Mouse (Mus musculus) natural killer cell, adult 2 months (primary cell): ENCODE results near the gene Snrpd3.
"Not testable (repeated sequence)": the region's sequence is repeated elsewhere in the genome, so short reads cannot be mapped to it uniquely, and the experiment has no call there.

Experiments
- DNase-seq, 2 experiments: peaks; one replicate each; pipeline ENCODE4 v3.0.0; 2022; ENCODE audit warnings: low spot score in 2 of 2

Gene Snrpd3

DNA sequence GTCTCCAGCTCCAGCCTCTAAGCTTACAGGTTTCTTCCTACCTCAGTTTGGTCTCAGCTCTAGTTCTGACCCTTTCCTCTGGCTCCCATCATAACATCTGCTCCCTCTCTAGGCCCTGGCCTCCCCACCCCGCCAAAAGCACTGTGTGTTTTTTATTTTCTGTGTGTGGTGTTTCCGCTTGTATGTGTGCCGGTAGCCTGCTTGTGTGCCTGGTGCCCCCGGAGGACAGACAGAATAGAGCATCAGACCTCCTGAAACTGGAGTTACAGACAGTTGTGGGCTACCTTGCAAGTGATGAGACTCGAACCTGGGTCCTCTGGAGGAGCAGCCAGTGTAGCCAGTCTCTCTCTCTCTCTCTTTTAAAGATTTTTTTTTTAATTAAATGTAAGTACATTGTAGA, 49.0 kb downstream of the Snrpd3 start:
- peak; percentile 24 to 28 for DNase-seq

DNA sequence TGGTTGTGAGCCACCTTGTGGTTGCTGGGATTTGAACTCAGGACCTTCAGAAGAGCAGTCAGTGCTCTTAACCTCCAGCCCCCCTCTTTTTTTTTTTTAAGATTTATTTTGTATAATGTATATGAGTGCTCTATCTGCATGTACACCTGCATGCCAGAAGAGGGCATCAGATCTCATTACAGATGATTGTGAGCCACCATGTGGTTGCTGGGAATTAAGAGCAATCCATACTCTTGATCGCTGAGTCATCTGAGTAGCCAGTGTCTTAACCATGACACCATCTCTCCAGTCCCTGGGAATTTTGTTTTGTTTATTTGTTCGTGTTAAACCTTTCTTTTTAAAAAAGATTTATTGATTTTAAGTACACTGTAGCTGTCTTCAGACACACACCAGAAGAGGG, 49.4 kb downstream of the Snrpd3 start:
- DNase-seq: not testable (repeated sequence)

DNA sequence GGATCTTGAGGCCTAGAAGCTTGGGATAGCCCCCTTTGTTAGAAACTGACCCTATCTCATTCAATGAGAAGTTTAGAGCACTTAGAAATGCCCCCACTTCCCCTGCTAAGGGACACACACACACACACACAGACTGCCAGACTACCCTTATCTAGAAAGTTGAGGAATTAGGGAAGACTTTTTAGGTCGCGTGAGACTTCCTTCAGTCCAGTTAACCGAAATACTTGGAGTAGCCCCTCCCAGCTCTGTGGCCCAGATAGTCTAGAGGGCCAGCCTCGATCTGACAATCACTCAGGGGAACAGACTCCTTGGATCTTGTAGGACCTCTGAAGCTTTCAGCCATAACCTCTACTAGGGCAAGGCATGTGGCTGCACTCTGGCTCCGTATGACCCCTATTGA, 50.7 kb downstream of the Snrpd3 start:
- no peak for DNase-seq

DNA sequence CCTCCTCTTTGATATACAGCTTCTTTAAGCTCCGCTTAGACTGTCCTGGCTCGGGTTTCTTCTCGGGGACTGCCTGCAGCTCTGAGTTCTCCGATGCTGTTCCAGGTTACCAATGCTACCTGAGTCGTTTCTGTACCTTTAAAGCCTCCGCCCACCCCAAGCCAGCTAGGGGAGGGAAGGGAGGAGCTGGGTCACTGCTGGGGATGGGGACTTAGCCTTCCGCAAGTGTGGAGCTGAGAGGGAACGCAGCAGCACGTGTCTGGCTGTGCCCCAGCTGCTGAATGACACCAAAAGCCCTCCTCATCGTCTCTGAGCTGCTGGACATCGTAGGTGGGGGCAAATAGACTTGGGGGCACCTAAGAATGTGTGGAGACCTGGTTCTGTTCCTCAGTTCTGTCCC, 51.1 kb downstream of the Snrpd3 start:
- no peak for DNase-seq

DNA sequence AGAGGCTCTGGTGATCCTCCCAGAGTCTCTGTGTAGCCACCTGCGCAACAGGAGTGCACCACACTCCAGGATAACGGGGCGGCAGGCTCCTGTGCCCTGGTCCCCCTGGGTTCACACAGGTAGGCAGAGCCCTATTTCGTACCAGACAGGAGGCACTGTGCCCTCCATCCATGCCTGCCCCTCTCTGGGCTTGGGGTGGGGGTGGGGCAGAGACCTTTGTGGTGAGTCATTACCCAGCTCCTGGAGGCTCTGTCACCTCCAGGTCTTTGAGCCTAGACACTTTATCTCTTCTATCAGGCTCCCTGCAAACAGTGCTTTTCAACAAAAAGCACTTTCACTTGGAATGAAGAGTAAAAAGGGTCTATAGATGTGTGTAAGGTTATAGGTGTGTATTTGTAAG, 51.5 kb downstream of the Snrpd3 start:
- DNase-seq: no peak

DNA sequence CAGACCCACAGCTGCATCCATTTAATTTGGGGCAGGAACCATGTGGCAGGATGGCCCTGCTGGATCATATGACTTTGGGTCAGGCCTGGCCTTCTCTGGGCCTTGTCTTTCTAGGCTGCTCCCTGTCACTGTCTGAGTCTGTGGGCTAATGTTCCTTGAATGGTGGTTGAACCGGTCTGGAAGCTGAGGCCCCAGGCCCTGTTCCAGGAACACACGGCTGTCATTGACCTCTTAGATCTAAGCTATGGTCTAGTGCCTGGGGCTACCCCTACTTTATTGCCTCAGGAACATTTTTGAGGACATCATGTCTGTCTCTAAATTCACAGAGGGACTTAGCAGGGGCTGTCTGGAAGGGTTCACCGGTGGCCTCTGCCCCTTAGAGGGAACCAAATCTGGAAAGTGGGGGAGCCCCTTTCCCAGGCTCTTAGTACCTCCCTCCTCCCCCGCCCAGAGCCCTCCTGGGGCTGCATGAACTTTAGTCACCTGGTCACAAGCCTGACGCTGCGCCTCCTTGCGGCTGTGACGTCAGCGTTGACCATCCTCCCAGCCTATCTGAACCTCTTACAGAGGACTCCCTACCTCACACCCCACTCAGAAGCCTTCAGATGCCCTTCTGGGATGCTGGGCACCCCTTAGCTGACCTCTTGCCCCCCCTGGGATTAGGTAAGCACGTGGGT, 53.8 kb downstream of the Snrpd3 start:
- no peak for DNase-seq

DNA sequence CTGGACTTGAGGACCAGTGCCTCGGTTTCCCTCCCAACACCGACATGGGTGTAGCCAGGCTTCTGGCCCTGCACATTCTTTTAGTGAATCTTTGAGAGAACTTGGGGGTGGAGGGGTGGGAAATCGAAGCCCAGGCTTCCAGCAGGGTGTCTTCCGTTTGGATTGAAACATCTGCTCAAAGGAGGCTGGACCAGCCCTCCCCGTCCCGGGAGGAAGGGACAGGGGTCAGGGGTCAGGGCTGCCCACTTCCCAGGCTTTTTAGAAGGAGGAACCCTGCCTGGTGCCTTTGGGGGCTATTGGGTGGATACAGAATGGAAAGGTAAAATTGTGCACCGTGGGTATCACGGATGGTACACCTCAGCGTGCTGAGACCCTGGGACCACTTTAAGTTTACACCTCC, 54.6 kb downstream of the Snrpd3 start:
- no peak for DNase-seq

DNA sequence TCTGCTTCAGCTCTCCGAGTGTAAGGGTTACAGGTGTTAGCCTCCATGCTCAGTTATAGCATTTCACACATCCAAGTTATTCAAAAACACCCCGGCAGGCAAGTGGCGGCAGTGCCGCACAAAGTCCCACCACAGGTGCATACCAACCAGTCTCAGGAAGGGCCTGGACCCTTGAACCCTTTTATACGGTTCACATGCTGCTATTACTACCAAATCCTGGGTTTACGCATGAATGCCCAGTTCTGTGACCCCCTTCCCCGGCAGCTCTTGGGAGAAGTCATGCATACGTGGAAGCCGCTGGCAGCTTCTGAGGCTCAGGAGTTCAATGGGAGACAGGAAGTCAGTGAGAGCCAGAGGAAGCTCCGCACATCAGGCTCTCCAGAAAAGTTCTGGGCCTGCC, 55.8 kb downstream of the Snrpd3 start:
- no peak for DNase-seq

DNA sequence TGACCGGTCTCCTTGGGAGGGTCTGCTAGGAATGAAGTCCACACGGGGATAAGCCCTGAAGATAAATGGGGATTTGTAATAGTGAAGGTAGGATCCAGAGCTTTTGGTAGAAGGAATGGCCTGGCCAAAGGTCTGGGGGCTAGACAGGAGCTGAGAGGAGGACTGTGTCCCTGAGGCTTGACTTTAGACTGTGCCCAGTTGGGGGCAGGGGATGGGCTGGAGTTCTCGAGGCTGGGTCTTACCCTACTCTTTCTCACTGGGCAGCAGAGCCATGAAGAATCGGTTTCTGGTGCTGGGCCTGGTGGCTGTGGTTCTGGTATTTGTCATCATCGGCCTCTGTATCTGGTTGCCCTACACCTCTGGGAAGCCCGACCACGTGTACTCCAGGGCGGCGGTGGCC, 56.6 kb downstream of the Snrpd3 start:
- no peak for DNase-seq

DNA sequence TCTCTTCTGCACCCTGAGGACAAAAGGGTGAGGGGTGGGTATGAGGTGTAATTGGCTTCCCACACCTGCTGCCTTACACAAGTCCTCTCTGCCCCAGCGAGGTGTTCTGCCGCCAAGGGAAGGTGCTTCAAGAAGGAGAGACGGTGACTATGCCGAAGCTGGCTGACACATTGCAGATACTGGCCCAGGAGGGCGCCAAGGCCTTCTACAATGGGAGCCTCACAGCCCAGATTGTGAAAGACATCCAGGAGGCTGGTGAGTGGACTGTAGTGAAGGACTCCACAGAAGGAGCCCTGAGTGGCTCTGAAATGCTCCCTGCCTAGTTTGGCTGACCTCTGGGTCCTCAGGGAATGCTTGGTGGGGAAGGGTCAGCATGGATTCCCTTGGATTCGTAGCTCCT, 61.8 kb downstream of the Snrpd3 start:
- no peak for DNase-seq

DNA sequence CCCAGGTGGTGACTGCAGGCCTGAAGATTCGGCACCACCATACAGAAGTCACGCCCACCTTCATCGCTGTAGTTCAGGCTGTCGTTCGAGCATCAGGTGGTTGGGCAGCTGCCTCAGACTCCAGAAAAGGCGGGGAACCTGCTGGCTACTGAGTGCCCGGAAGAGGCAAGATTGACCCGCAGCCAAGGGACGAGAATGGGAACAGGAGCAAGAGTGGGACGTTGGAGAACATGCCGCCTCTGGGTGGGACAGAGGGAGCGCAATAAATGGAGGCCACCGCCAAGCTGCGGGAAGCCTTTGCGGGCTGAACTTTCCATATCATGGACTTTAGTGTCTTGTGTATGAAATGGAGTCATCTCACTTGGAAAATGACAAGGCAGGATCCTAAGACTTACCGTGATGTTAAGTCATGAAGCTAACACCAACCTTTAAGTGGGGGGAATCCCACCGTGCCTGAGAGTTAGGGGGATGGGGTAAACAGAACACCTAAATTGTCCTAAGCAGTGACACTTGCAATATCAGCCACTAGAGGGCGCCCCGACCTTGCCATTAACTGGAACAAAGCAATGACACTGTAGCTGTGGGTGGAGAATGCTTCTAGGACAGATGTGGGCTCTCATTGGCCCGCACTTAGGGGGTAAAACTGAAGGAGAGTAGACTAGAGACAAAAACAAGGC, 68.7 kb downstream of the Snrpd3 start:
- DNase-seq: peak; percentile 85 to 91

DNA sequence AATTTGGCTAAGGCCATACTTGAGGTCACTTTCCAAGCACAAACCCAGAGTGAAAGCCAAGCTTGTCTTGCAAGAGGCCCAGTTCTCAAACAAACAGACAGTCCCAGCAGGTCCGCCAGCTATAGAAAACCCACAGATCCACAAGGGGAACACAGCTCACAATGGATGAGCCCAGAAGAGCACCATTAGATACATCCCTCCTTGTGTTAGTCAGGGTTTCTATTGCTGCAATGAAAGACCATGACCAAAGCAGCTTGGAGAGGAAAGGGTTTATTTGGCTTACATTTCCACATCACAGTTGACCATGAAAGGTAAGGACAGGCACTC, 69.2 kb downstream of the Snrpd3 start:
- no peak for DNase-seq
